Mouse (Mus musculus) embryonic facial prominence, embryonic 12.5 days (tissue): Measurements from ENCODE around the gene Nlrp5. TPM values are rescaled to one million over a fixed set of nuclear protein-coding genes. Genes with fewer than 3 reads are reported as not detected.
"Not testable (repeated sequence)": the region's sequence is repeated elsewhere in the genome, so short reads cannot be mapped to it uniquely, and the experiment has no call there.

Source experiments
- ATAC-seq: fragments of 200-750 bp; cut with Nextera tagmentation; 2 replicates; pipeline ENCODE4 v1.8.0; 2017; ENCODE audit not compliant: insufficient number of reproducible peaks, insufficient read depth, low FRiP score, low TSS enrichment
- H3K27ac ChIP-seq: fragments of 300-500 bp; sonication (generic); 2 replicates; pipeline ENCODE4 v1.5.1; 2016; ENCODE audit warnings: mild to moderate bottlenecking
- H3K27me3 ChIP-seq: fragments of 300-500 bp; sonication (generic); 2 replicates; pipeline ENCODE4 v1.6.1; 2016; ENCODE audit warnings: mild to moderate bottlenecking, moderate library complexity
- H3K36me3 ChIP-seq: fragments of 300-500 bp; sonication (generic); 2 replicates; pipeline ENCODE4 v1.6.1; 2016; ENCODE audit warnings: mild to moderate bottlenecking
- H3K4me1 ChIP-seq: fragments of 300-500 bp; sonication (generic); 2 replicates; pipeline ENCODE4 v1.6.1; 2016
- H3K4me2 ChIP-seq: fragments of 300-500 bp; sonication (generic); replicated peaks from 2 replicates; pipeline ENCODE4 v1.6.1; 2016; ENCODE audit warnings: mild to moderate bottlenecking, moderate library complexity
- H3K4me3 ChIP-seq: fragments of 300-500 bp; sonication (generic); 2 replicates; pipeline ENCODE4 v1.5.1; 2016; ENCODE audit warnings: mild to moderate bottlenecking
- H3K9ac ChIP-seq: fragments of 300-500 bp; sonication (generic); 2 replicates; pipeline ENCODE4 v1.6.1; 2016; ENCODE audit warnings: mild to moderate bottlenecking, moderate library complexity
- H3K9me3 ChIP-seq: fragments of 300-500 bp; sonication (generic); 2 replicates; pipeline ENCODE4 v1.6.1; 2016; ENCODE audit warnings: mild to moderate bottlenecking, moderate library complexity
- whole genome bisulfite sequencing: fragments of 180-500 bp; shearing (Covaris S2); methylation state at CpG from one replicate; pipeline ENCODE4 v1.1.7; 2016; 5-methylcytosine and 5-hydroxymethylcytosine counted together
- microRNA-seq: library from miRNA; unstranded; fragments of <30 nt; microRNA quantifications from one replicate; pipeline ENCODE4, GENCODE M21; 2017
- polyA plus RNA-seq: library from polyadenylated mRNA; unstranded; fragments of >200 nt; fragmentation: Nextera tagmentation; extraction: Ambion mirVana; gene quantifications from 2 replicates; pipeline ENCODE4 v1.2.1, GENCODE M21; 2016

Gene Nlrp5
- not detected in 2 replicates for polyA plus RNA-seq

GRCm38 (mm10) chr7:23385589-23385988 lies at the start of gene Nlrp5:
Nlrp5 (plus strand) TSS chr7:23385889.
- ATAC-seq: no peak
- Histone ChIP-seq H3K9me3 (peaks cover 25% of the 10 kb centered on the region), H3K36me3 (no peaks in the 10 kb centered on the region), H3K4me1 (no peaks in the 10 kb centered on the region), H3K27ac (no peak within 1 kb of the TSS), H3K9ac (no peak within 1 kb of the TSS), H3K4me3 (no peak within 1 kb of the TSS), H3K4me2 (no peak within 1 kb of the TSS), H3K27me3 (no peaks in the 10 kb centered on the region)
- WGBS: 72% methylated on average over 10 of the region's 10 CpGs

- H3K4me1 ChIP-seq, H3K27me3 ChIP-seq, H3K9ac ChIP-seq, H3K4me2 ChIP-seq, H3K36me3 ChIP-seq, H3K4me3 ChIP-seq, ATAC-seq, H3K27ac ChIP-seq: not testable (repeated sequence)
- H3K9me3 ChIP-seq: peaks cover 18% of the 10 kb centered on the region; the same call in 1 of the 2 replicates
- WGBS: 89% methylated on average over 13 of the region's 13 CpGs
Observed at GRCm38 (mm10) chr7:23358311-23358710, 27.4 kb upstream of the Nlrp5 start.

GRCm38 (mm10) chr7:23470201-23470600 lies 84.5 kb downstream of the Nlrp5 start:
- H3K9ac ChIP-seq, H3K27me3 ChIP-seq, H3K4me3 ChIP-seq, H3K4me1 ChIP-seq, H3K36me3 ChIP-seq, H3K27ac ChIP-seq, ATAC-seq, H3K4me2 ChIP-seq: not testable (repeated sequence)
- WGBS: 56% methylated on average over 3 of the region's 3 CpGs
- H3K9me3 ChIP-seq: peaks cover 19% of the 10 kb centered on the region; the same call in 1 of the 2 replicates

- WGBS: 67% methylated on average over 3 of the region's 3 CpGs
- not testable (repeated sequence) for H3K27ac ChIP-seq, ATAC-seq, H3K27me3 ChIP-seq, H3K4me3 ChIP-seq, H3K36me3 ChIP-seq, H3K9ac ChIP-seq, H3K4me2 ChIP-seq, H3K4me1 ChIP-seq
- peaks cover 19% of the 10 kb centered on the region; the same call in 1 of the 2 replicates for H3K9me3 ChIP-seq
Observed at GRCm38 (mm10) chr7:23470832-23471231, 85.1 kb downstream of the Nlrp5 start.

- H3K4me3 ChIP-seq: not testable (repeated sequence)
Observed at GRCm38 (mm10) chr7:23472886-23473285, 87.2 kb downstream of the Nlrp5 start.

More at GRCm38 (mm10) chr7:23472886-23473285, 87.2 kb downstream of the Nlrp5 start:
- H3K4me2 ChIP-seq, H3K27ac ChIP-seq, ATAC-seq, H3K36me3 ChIP-seq, H3K4me1 ChIP-seq, H3K9ac ChIP-seq, H3K27me3 ChIP-seq: not testable (repeated sequence)
- H3K9me3 ChIP-seq: peaks cover 15% of the 10 kb centered on the region; the same call in 1 of the 2 replicates
- WGBS: 67% methylated on average over 2 of the region's 2 CpGs

Small RNA genes lying within 50 kb of the gene (microRNA-seq; reads per million reads assigned to microRNA genes)
- not detected for gene Gm25196

Other genes with a start within 250 kb of the Nlrp5 start
- not detected in 2 replicates for gene Gm10662, start 241.4 kb upstream of the Nlrp5 start, polyA plus RNA-seq
- gene Vmn1r165, start 168.6 kb upstream of the Nlrp5 start, polyA plus RNA-seq: not detected in 2 replicates
- not detected in 2 replicates for gene Vmn1r166, start 134.2 kb upstream of the Nlrp5 start, polyA plus RNA-seq
- gene Gm6902, start 107.0 kb upstream of the Nlrp5 start, polyA plus RNA-seq: not detected in 2 replicates
- gene Nlrp4e, start 84.7 kb upstream of the Nlrp5 start, polyA plus RNA-seq: not detected in 2 replicates
- gene Vmn1r167, start 121.3 kb downstream of the Nlrp5 start, polyA plus RNA-seq: not detected in 2 replicates
- not detected in 2 replicates for gene Vmn1r168, start 153.8 kb downstream of the Nlrp5 start, polyA plus RNA-seq
- not detected in 2 replicates for gene Vmn1r169, start 189.6 kb downstream of the Nlrp5 start, polyA plus RNA-seq
- gene Vmn1r170, start 220.3 kb downstream of the Nlrp5 start, polyA plus RNA-seq: not detected in 2 replicates
- gene Vmn1r171, start 244.8 kb downstream of the Nlrp5 start, polyA plus RNA-seq: not detected in 2 replicates